Mouse (Mus musculus) midbrain, postnatal 0 days (tissue): ENCODE results near the gene Tarsl2. TPM values are rescaled to one million over a fixed set of nuclear protein-coding genes. Genes with fewer than 3 reads are reported as not detected.

Experiments used
- ATAC-seq: fragments of 200-750 bp; cut with Nextera tagmentation; 2 replicates; pipeline ENCODE4 v1.8.0; 2017; ENCODE audit warnings: moderate number of reproducible peaks, mild to moderate bottlenecking, moderate TSS enrichment, moderate library complexity; ENCODE audit not compliant: low FRiP score
- DNase-seq: peaks from one replicate; pipeline ENCODE4 v3.0.0-alpha.2; 2015; ENCODE audit warnings: low spot score
- H3K27ac ChIP-seq: fragments of 300-500 bp; sonication (generic); 2 replicates; pipeline ENCODE4 v1.5.1; 2014; ENCODE audit warnings: low read depth, mild to moderate bottlenecking, low read length, mixed read lengths
- H3K27me3 ChIP-seq: fragments of 300-500 bp; sonication (generic); 2 replicates; pipeline ENCODE4 v1.6.1; 2014; ENCODE audit warnings: low read length, control low read depth, mixed read lengths; ENCODE audit not compliant: insufficient read depth
- H3K36me3 ChIP-seq: fragments of 300-500 bp; sonication (generic); 2 replicates; pipeline ENCODE4 v1.6.1; 2014; ENCODE audit warnings: low read length, control low read depth, mixed read lengths; ENCODE audit not compliant: insufficient read depth
- H3K4me1 ChIP-seq: fragments of 300-500 bp; sonication (generic); 2 replicates; pipeline ENCODE4 v1.6.1; 2014; ENCODE audit warnings: mild to moderate bottlenecking, control low read depth, antibody characterized with exemption, low read length, mixed read lengths; ENCODE audit not compliant: insufficient read depth
- H3K4me2 ChIP-seq: fragments of 300-500 bp; sonication (generic); 2 replicates; pipeline ENCODE4 v1.6.1; 2014; ENCODE audit warnings: low read depth, mild to moderate bottlenecking, low read length, mixed read lengths; ENCODE audit not compliant: poor library complexity, severe bottlenecking
- H3K4me3 ChIP-seq: fragments of 300-500 bp; sonication (generic); 2 replicates; pipeline ENCODE4 v1.5.1; 2014; ENCODE audit warnings: low read depth, mild to moderate bottlenecking, low read length, moderate library complexity
- H3K9ac ChIP-seq: fragments of 300-500 bp; sonication (generic); replicated peaks from 2 replicates; pipeline ENCODE4 v1.6.1; 2014; ENCODE audit warnings: mild to moderate bottlenecking, low read length, moderate library complexity, mixed read lengths; ENCODE audit not compliant: poor library complexity, severe bottlenecking
- H3K9me3 ChIP-seq: fragments of 300-500 bp; sonication (generic); 2 replicates; pipeline ENCODE4 v1.6.1; 2016; ENCODE audit warnings: low read length, control low read depth
- CTCF ChIP-seq: IDR thresholded peaks from 2 replicates; pipeline ENCODE4 v1.5.1; 2016; ENCODE audit warnings: antibody characterized with exemption, mild to moderate bottlenecking
- WGBS: fragments of 180-500 bp; shearing (Covaris S2); extraction: QIAGEN DNeasy Blood & Tissue Kit; methylation state at CpG from one replicate; pipeline ENCODE4 v1.1.7; 2014; 5-methylcytosine and 5-hydroxymethylcytosine counted together
- polyA plus RNA-seq: library from polyadenylated mRNA; unstranded; fragments of >200 nt; fragmentation: Nextera tagmentation; extraction: Ambion mirVana; gene quantifications from 2 replicates; pipeline ENCODE4 v1.2.1, GENCODE M21; 2015
- total RNA-seq: library from RNA; depleted of rRNA; stranded (reverse); fragments of >200 nt; gene quantifications from 2 replicates; pipeline ENCODE4 v1.2.3, GENCODE M21; 2014

Gene Tarsl2
- total and polyA plus RNA-seq, 2 experiments from 2014 or later: 19.7 to 22.5 TPM

GRCm38 (mm10) chr7:65684256-65684835 is 39.6 kb downstream of the Tarsl2 start:
- ATAC-seq (peak; percentile 49; the same call in 1 of the 2 replicates), DNase-seq (no peak)
- Histone ChIP-seq H3K9me3 (no peaks in the 10 kb centered on the region), H3K27ac (no peak overlapping the region), H3K4me2 (no peak overlapping the region), H3K4me3 (no peak overlapping the region), H3K36me3 (peaks cover 12% of the 10 kb centered on the region; the same call in 1 of the 2 replicates), H3K9ac (no peak overlapping the region), H3K4me1 (no peaks in the 10 kb centered on the region), H3K27me3 (no peaks in the 10 kb centered on the region)
- TF ChIP-seq CTCF: no peak
- WGBS: 49% methylated on average over 7 of the region's 7 CpGs

GRCm38 (mm10) chr7:65686664-65687063 is 42.0 kb downstream of the Tarsl2 start:
- Histone ChIP-seq H3K27ac (no peak overlapping the region), H3K27me3 (no peaks in the 10 kb centered on the region), H3K9ac (0 out of 2 replicates have a peak overlapping the region, but pooled peaks have one; percentile 19), H3K4me2 (no peak overlapping the region), H3K4me1 (no peaks in the 10 kb centered on the region), H3K9me3 (no peaks in the 10 kb centered on the region), H3K36me3 (peaks cover 20% of the 10 kb centered on the region; the same call in 1 of the 2 replicates), H3K4me3 (no peak overlapping the region)
- ATAC-seq (no peak), DNase-seq (no peak)
- 92% methylated on average over 9 of the region's 9 CpGs for WGBS
- TF ChIP-seq CTCF: no peak

DNA sequence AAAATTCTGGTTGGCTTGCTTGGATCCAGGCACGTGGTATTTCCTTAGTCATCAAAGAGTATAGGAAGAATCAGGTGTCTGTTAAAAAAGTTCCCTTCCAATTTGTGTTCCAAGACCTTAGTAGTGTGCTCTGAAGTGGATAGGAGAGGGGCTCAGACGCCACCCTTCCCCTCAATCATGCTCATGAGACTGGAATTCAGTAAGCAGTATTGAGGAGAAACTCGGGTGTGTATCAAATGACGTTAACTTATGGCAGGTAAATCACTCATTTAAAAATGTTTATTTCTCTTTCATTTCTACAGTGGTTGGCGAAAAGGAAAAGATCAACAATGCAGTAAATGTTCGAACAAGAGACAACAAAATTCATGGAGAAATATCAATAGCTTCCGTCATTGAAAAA is 46.2 kb downstream of the Tarsl2 start, which contains the start of gene Tm2d3:
Tm2d3 (plus strand) TSS at position 301 of the 400 bp plus-strand sequence.
- no peaks in the 10 kb centered on the region for H3K9me3 ChIP-seq
- WGBS: 93% methylated on average over 7 of the region's 7 CpGs
- TF ChIP-seq CTCF: no peak
- no peak within 1 kb of the TSS for H3K27ac ChIP-seq
- H3K4me3 ChIP-seq: no peak within 1 kb of the TSS
- ATAC-seq: no peak
- no peaks in the 10 kb centered on the region for H3K27me3 ChIP-seq
- no peak for DNase-seq
- peaks cover 10% of the 10 kb centered on the region; the same call in 1 of the 2 replicates for H3K4me1 ChIP-seq
- no peak within 1 kb of the TSS for H3K4me2 ChIP-seq
- no peak within 1 kb of the TSS for H3K9ac ChIP-seq
- H3K36me3 ChIP-seq: peaks cover 16% of the 10 kb centered on the region; the same call in 1 of the 2 replicates

DNA sequence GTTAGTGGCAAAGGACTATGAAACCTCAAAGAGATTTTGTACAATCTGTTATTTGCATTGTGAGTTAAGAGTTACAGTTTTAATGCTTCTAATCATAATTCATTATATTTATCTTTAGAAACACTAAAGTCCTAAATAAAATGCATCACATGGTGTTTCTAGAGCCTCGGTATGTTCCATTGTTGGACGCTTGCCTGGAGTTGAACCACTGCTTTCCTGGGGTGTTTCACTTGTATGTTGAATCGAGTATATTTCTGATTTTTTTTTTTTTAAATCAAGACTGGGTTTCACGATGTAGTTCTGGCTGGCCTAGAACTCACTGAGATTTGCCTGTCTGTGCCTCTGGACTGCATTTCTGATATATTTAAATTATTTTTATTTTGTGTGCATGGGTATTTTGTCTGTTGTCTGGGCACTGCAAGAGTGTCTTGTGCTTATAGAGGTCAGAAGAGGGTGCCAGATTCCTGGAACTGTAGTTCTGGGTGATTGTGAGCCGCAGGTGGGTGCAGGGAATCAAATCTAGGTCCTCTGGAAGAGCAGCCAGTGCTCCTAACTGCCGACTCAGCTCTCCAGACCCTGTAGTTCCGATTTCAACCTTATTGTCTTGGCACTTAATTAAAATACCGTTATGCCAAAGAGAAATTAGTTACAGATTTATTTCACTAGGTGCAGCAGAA is 47.4 kb downstream of the Tarsl2 start:
- H3K4me2 ChIP-seq: no peak overlapping the region
- no peak overlapping the region for H3K27ac ChIP-seq
- no peak for TF ChIP-seq CTCF
- peaks cover 10% of the 10 kb centered on the region; the same call in 1 of the 2 replicates for H3K4me1 ChIP-seq
- H3K9ac ChIP-seq: no peak overlapping the region
- 81% methylated on average over 8 of the region's 8 CpGs for whole genome bisulfite sequencing
- no peaks in the 10 kb centered on the region for H3K9me3 ChIP-seq
- no peak for ATAC-seq
- no peaks in the 10 kb centered on the region for H3K27me3 ChIP-seq
- H3K4me3 ChIP-seq: no peak overlapping the region
- no peak for DNase-seq
- H3K36me3 ChIP-seq: peaks cover 10% of the 10 kb centered on the region; the same call in 1 of the 2 replicates

DNA sequence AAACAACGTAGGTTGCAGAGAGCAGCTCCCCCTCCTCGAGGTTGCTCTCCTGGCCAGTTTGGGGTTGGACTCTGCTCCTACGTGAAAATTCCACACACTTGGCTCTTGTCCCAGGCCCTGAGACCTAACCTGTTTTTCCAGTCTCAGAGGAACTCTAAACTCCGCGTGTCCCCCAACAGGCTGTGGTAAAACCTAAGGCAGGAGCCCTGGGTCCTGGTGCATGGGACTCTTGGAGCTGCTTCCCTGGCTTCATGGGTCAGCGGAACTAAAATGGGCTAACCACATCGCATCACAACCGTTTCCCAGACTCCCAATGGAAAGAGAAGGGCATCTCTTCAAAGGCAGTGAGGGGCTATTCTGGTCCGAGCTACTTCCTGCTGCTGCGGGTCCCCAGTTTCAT is 48.2 kb downstream of the Tarsl2 start:
- Histone ChIP-seq H3K27ac (peak overlapping the region; percentile 73), H3K9ac (peak overlapping the region; percentile 77), H3K4me3 (peak overlapping the region; percentile 70), H3K4me2 (peak overlapping the region; percentile 65), H3K9me3 (no peaks in the 10 kb centered on the region), H3K27me3 (no peaks in the 10 kb centered on the region), H3K4me1 (peaks cover 10% of the 10 kb centered on the region; the same call in 1 of the 2 replicates), H3K36me3 (peaks cover 13% of the 10 kb centered on the region)
- ATAC-seq (peak; percentile 25; the same call in 1 of the 2 replicates), DNase-seq (no peak)
- WGBS: 2% methylated on average over 10 of the region's 10 CpGs
- TF ChIP-seq CTCF: no peak

GRCm38 (mm10) chr7:65693301-65693821 is 48.7 kb downstream of the Tarsl2 start:
- WGBS: under 1% methylated on average over 46 of the region's 52 CpGs
- DNase-seq (peak; percentile 87), ATAC-seq (peak; percentile 92)
- Histone ChIP-seq H3K4me3 (peak overlapping the region; percentile 70), H3K9me3 (no peaks in the 10 kb centered on the region), H3K27me3 (no peaks in the 10 kb centered on the region), H3K36me3 (peaks cover 16% of the 10 kb centered on the region), H3K4me1 (peaks cover 10% of the 10 kb centered on the region; the same call in 1 of the 2 replicates), H3K4me2 (peak overlapping the region; percentile 65), H3K9ac (peak overlapping the region; percentile 77), H3K27ac (peak overlapping the region; percentile 73)
- no peak for TF ChIP-seq CTCF
